Mouse (Mus musculus): ENCODE data around the gene Cmtm2a.
"Not testable (repeated sequence)": the region's sequence is repeated elsewhere in the genome, so short reads cannot be mapped to it uniquely, and the experiment has no call there.

Cmtm2a gene

GRCm38 (mm10) chr8:104293081-104293480 is at the start of gene Cmtm2a:
Cmtm2a (minus strand) TSS chr8:104293181.
- not testable (repeated sequence) for DNase-seq

- no peak for DNase-seq
Measured at GRCm38 (mm10) chr8:104342426-104342825, 49.4 kb upstream of the Cmtm2a start.

GRCm38 (mm10) chr8:104341678-104342077 is 48.7 kb upstream of the Cmtm2a start:
- DNase-seq, result no peak

GRCm38 (mm10) chr8:104341106-104341561 is 48.2 kb upstream of the Cmtm2a start:
- DNase-seq, result peak; percentile 80

- DNase-seq, result peak; percentile 87
Measured at GRCm38 (mm10) chr8:104340233-104341105, 47.5 kb upstream of the Cmtm2a start.

- DNase-seq, result no peak
Measured at GRCm38 (mm10) chr8:104339983-104340232, 46.9 kb upstream of the Cmtm2a start.

GRCm38 (mm10) chr8:104339229-104339982 is 46.4 kb upstream of the Cmtm2a start, which contains the start of gene Cmtm3:
Cmtm3 (plus strand) TSS chr8:104339410.
- DNase-seq, result peak; percentile 44

- DNase-seq, result no peak
Measured at GRCm38 (mm10) chr8:104337890-104338289, 44.9 kb upstream of the Cmtm2a start.

GRCm38 (mm10) chr8:104336806-104337205 is 43.8 kb upstream of the Cmtm2a start:
- no peak for DNase-seq

- DNase-seq, result no peak
Measured at GRCm38 (mm10) chr8:104334196-104334595, 41.2 kb upstream of the Cmtm2a start.

- DNase-seq, result no peak
Measured at GRCm38 (mm10) chr8:104333786-104334185, 40.8 kb upstream of the Cmtm2a start.

- DNase-seq, result no peak
Measured at GRCm38 (mm10) chr8:104332665-104333631, 40.0 kb upstream of the Cmtm2a start.

- DNase-seq, result not testable (repeated sequence)
Measured at GRCm38 (mm10) chr8:104321930-104322329, 28.9 kb upstream of the Cmtm2a start, which contains the start of gene Cmtm2b. Cmtm2b (plus strand) TSS chr8:104322230.

- DNase-seq, result not testable (repeated sequence)
Measured at GRCm38 (mm10) chr8:104321267-104321666, 28.3 kb upstream of the Cmtm2a start, which contains the start of gene Gm11020. Gm11020 (plus strand) TSS chr8:104321567.

GRCm38 (mm10) chr8:104313311-104313710 is 20.3 kb upstream of the Cmtm2a start:
- DNase-seq, result peak; percentile 39

GRCm38 (mm10) chr8:104312023-104312422 is 19.0 kb upstream of the Cmtm2a start:
- DNase-seq, result not testable (repeated sequence)

- not testable (repeated sequence) for DNase-seq
Measured at GRCm38 (mm10) chr8:104309441-104310155, 16.6 kb upstream of the Cmtm2a start, which contains the start of the genes Gm45711 and Cmtm1. Gm45711 (minus strand) TSS chr8:104310081. Cmtm1 (minus strand) TSS chr8:104310145.

- not testable (repeated sequence) for DNase-seq
Measured at GRCm38 (mm10) chr8:104308341-104308740, 15.4 kb upstream of the Cmtm2a start.

- DNase-seq, result no peak
Measured at GRCm38 (mm10) chr8:104304962-104305361, 12.0 kb upstream of the Cmtm2a start.

GRCm38 (mm10) chr8:104302536-104302935 is 9.6 kb upstream of the Cmtm2a start:
- not testable (repeated sequence) for DNase-seq

- DNase-seq, result not testable (repeated sequence)
Measured at GRCm38 (mm10) chr8:104301577-104301976, 8.6 kb upstream of the Cmtm2a start.

All from kidney, postnatal 14 days (tissue).